Mouse (Mus musculus): ENCODE measurements around the gene Sik1. TPM values are rescaled to one million over a fixed set of nuclear protein-coding genes. Genes with fewer than 3 reads are reported as not detected.

Sik1 gene
- polyA plus RNA-seq, 1 experiment from 2014 or later: 8.8 TPM

DNA sequence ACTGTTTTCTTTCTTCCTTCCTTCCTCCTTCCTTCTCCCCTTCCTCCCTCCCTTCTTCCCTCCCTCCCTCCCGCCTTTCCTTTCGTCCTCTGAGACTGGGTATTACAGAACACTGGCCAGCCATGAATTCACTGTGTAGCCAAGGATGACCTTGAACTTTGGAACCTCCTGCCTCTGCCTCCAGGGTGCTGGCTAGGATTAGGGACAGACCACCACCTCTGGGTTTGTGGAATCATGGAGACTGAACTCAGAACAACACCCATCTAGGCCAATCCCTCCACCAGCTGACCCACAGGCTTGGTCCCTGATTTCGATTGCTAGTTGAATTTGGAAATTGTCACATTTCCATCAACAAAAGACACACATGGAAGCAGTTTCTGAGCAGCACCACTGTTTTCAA, 49.1 kb downstream of the Sik1 start:
- WGBS: 77% methylated on average over 3 of the region's 3 CpGs
- Histone ChIP-seq H3K9ac (no peak overlapping the region), H3K4me2 (replicated peaks) (no peak overlapping the region), H3K27ac (peak overlapping the region; percentile 54; the same call in 1 of the 2 replicates), H3K4me1 (replicated peaks) (peaks cover 7% of the 10 kb centered on the region), H3K4me3 (replicated peaks) (no peak overlapping the region), H3K9me3 (no peaks in the 10 kb centered on the region), H3K27me3 (replicated peaks) (no peaks in the 10 kb centered on the region), H3K36me3 (no peaks in the 10 kb centered on the region)
- ATAC-seq: no peak

DNA sequence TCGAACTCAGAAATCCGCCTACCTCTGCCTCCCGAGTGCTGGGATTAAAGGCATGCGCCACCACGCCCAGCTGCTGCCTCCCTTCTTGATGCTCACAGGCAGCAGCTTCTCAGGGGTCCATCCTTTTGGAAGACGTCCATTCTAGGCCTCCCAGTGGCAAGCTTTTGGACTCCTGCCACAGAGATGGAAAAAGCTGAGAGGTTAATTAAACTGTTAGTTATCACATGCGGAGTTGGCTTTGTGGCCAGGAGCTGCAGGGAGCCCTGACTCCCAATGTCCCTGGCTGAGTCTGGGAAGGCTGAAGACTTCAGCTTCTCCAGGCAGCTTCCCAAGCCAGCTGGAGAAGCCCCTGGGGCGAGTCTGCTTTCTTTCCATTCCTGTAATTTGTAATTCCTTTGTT, 49.6 kb downstream of the Sik1 start:
- Histone ChIP-seq H3K4me3 (replicated peaks) (no peak overlapping the region), H3K9ac (no peak overlapping the region), H3K4me2 (replicated peaks) (no peak overlapping the region), H3K4me1 (replicated peaks) (peaks cover 7% of the 10 kb centered on the region), H3K27ac (0 out of 2 replicates have a peak overlapping the region, but pooled peaks have one; percentile 54), H3K27me3 (replicated peaks) (no peaks in the 10 kb centered on the region), H3K9me3 (no peaks in the 10 kb centered on the region), H3K36me3 (no peaks in the 10 kb centered on the region)
- no peak; the same call in 1 of the 2 replicates for ATAC-seq
- WGBS: 55% methylated on average over 8 of the region's 8 CpGs

DNA sequence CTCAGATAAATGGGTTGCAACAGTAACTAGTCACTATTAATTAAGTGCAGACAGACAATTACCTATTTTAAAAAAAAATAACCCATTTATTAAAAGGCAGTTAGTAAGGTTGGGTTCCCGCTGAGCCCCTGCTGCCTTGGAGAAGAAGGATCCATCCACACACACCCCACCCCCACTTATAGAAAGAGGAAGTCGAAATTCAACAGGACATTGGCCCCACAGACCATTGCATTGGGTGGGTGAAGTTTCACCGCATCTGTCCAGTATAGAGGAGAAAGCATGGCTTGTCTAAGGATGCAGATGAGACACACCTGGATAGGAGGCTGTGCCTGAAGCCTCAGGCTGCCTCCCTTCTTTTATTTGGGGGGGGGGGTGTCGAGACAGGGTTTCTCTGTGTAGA, 50.0 kb downstream of the Sik1 start:
- Histone ChIP-seq H3K27ac (no peak overlapping the region), H3K36me3 (no peaks in the 10 kb centered on the region), H3K9me3 (no peaks in the 10 kb centered on the region), H3K4me2 (replicated peaks) (no peak overlapping the region), H3K27me3 (replicated peaks) (no peaks in the 10 kb centered on the region), H3K4me3 (replicated peaks) (no peak overlapping the region), H3K4me1 (replicated peaks) (peaks cover 7% of the 10 kb centered on the region), H3K9ac (no peak overlapping the region)
- ATAC-seq: no peak
- 58% methylated on average over 4 of the region's 4 CpGs for WGBS

DNA sequence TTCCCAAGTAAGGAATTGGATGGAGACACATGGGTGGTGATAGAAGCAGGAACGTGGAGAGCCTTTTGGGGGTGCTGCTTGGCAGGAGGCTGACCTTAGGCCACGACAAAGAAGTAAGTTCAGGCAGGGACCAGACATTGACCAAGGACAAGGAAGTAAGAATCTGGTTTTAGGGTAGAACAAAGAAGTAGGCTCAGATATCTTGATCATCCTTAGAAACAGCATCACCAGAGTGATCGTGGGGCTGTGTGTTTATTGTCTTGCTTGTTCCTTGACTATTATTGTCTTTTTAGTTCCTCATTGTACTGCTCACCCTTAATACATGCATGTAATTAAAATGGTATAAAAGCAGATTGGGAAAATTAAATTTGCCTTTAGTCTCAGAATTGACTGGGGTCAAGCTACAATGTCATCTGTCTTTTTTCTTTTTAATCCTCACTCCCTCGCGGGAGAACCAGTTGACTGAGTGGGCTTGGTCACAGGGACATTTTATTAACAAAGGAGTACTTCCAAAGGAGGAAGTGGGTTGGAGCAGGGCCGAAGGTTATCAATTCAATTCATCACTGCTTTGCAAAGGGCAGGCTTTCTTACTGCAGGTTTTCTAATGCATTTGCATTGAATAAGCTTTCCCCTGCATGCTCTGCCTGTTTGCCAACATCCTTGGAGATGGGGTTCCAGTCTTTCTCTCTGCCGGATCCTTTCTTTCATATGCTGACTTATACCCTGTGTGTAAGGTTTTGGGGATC, 53.2 kb downstream of the Sik1 start:
- WGBS: 62% methylated on average over 7 of the region's 7 CpGs
- H3K27ac ChIP-seq: no peak overlapping the region
- ATAC-seq: no peak
- no peak overlapping the region for H3K4me2 ChIP-seq (replicated peaks)
- no peak overlapping the region for H3K4me3 ChIP-seq (replicated peaks)
- no peaks in the 10 kb centered on the region for H3K27me3 ChIP-seq (replicated peaks)
- no peaks in the 10 kb centered on the region for H3K36me3 ChIP-seq
- H3K9ac ChIP-seq: no peak overlapping the region
- H3K9me3 ChIP-seq: no peaks in the 10 kb centered on the region
- no peaks in the 10 kb centered on the region for H3K4me1 ChIP-seq (replicated peaks)

DNA sequence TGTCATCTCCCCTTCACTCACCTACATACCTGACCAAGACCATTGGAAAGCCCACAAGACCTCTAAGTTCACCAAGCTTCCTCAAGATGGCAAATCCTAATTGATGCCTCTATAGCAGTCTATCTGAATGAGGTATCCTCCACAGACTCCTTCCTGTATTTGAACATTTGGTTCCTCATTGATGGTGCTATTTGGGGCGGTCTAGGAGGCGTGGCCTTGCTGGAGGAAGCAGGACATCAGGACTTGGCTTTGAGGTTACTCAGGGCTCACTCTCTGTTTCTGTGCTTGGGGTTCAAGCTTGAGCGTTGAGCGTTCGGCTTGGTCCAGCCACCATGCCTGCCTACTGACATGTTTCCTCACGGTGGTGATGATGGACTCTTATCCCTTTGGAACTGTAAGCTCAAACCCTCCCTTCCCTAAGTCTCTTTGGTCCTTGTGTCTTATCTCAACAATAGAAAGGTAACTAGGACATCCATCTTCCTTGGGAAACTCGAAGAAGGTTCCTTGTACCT, 54.7 kb downstream of the Sik1 start:
- no peak overlapping the region for H3K27ac ChIP-seq
- H3K9ac ChIP-seq: no peak overlapping the region
- WGBS: 90% methylated on average over 7 of the region's 7 CpGs
- no peaks in the 10 kb centered on the region for H3K4me1 ChIP-seq (replicated peaks)
- no peak overlapping the region for H3K4me2 ChIP-seq (replicated peaks)
- H3K36me3 ChIP-seq: no peaks in the 10 kb centered on the region
- no peaks in the 10 kb centered on the region for H3K27me3 ChIP-seq (replicated peaks)
- H3K9me3 ChIP-seq: no peaks in the 10 kb centered on the region
- ATAC-seq: no peak
- H3K4me3 ChIP-seq (replicated peaks): no peak overlapping the region

DNA sequence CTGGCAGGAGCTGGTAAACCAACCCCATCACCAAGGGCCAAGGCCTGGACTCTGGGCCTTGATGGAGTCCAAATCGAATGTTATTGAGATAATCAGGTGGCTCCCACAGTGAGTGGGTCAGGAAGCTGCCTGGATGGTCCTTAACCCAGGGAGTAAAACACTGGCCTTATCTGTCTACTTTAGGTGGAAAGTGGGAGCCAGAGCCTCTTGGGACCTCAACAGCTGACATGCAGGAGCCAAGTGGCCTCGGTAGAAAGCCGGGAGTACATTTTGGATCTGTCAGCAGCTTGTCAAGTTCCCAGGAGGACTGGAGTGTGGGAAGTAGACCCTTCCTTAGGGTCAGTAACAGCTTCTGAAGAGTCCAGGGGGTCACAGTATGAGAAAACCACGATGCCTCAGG, 59.7 kb downstream of the Sik1 start:
- no peak for ATAC-seq
- 76% methylated on average over 4 of the region's 4 CpGs for WGBS

More for the DNA sequence above, 59.7 kb downstream of the Sik1 start:
- no peak overlapping the region for H3K9ac ChIP-seq
- no peak overlapping the region for H3K4me3 ChIP-seq (replicated peaks)
- H3K27ac ChIP-seq: no peak overlapping the region
- H3K9me3 ChIP-seq: no peaks in the 10 kb centered on the region
- H3K27me3 ChIP-seq (replicated peaks): no peaks in the 10 kb centered on the region
- no peaks in the 10 kb centered on the region for H3K36me3 ChIP-seq
- H3K4me1 ChIP-seq (replicated peaks): peaks cover under 1% of the 10 kb centered on the region
- no peak overlapping the region for H3K4me2 ChIP-seq (replicated peaks)

Other genes starting within 250 kb of the Sik1 start
- 9.5 and 20.6 TPM in 2 replicates for gene Cbs, start 218.6 kb downstream of the Sik1 start, polyA plus RNA-seq (2015; fragmentation: Nextera tagmentation; extraction: Ambion mirVana)
- 278 and 287 TPM in 2 replicates for gene U2af1, start 196.9 kb downstream of the Sik1 start, polyA plus RNA-seq (2015; fragmentation: Nextera tagmentation; extraction: Ambion mirVana)
- gene Cryaa, start 178.0 kb downstream of the Sik1 start, polyA plus RNA-seq (2015; fragmentation: Nextera tagmentation; extraction: Ambion mirVana): 0.15 and 0.16 TPM in 2 replicates
- 52.7 and 56.6 TPM in 2 replicates for gene Rrp1b, start 180.3 kb upstream of the Sik1 start, polyA plus RNA-seq (2015; fragmentation: Nextera tagmentation; extraction: Ambion mirVana)
- 0.29 and 0.33 TPM in 2 replicates for gene Hsf2bp, start 180.5 kb upstream of the Sik1 start, polyA plus RNA-seq (2015; fragmentation: Nextera tagmentation; extraction: Ambion mirVana)

Measured in intestine, embryonic 15.5 days (tissue).